Mouse (Mus musculus) bone marrow, adult 2 months (tissue): Measurements from ENCODE around the gene Evx2.

Source experiments
- CTCF ChIP-seq: fragments of 200-500 bp; IDR thresholded peaks from 2 replicates; pipeline ENCODE4 v1.5.1; 2011; ENCODE audit warnings: low read length, control low read depth; ENCODE audit not compliant: control insufficient read depth, insufficient read depth
- POLR2A ChIP-seq: fragments of 200-500 bp; IDR thresholded peaks from 2 replicates; pipeline ENCODE4 v1.6.1; 2011; ENCODE audit warnings: low read depth, mild to moderate bottlenecking, control low read depth, low read length, borderline replicate concordance; ENCODE audit not compliant: control insufficient read depth

- TF ChIP-seq CTCF, result no peak
- no peak for TF ChIP-seq POLR2A
These were observed 41.3 kb upstream of the Evx2 start for GRCm38 (mm10) chr2:74700546-74701112.
